8 mouse cellular contexts compared by ENCODE assay signal in genomic region chr3:31094531-31095178, GRCm38 (mm10). TPM values are rescaled to one million over a fixed set of nuclear protein-coding genes. Genes with fewer than 3 reads are reported as not detected.
DNase-seq lines count a peak whose midpoint lies in the region; ATAC-seq and TF ChIP-seq lines count a peak whose summit lies in the region.

TSS of gene Skil (plus strand) at chr3:31095058.

- intact Hi-C loops in left cerebral cortex, postnatal 10 days (cut with DNase I), result loop anchor here (5.0 kb wide), 1 partner anchor 37 kb away; no protein-coding TSS in a partner anchor

- H3K4me3 ChIP-seq in cortical plate, adult 2 months (ENCODE audit: insufficient read depth, low read length), result peak within 1 kb of the TSS; percentile 81

- peak; percentile 69 for ATAC-seq in activated CD4-positive, CD25-positive, alpha-beta regulatory T cell, adult 4 months
- peak; percentile 70 for ATAC-seq in inflammation-experienced regulatory T-cells, adult 6 months
- ATAC-seq in megakaryocyte-erythroid progenitor cell, adult 5-6 weeks (replicated peaks; ENCODE audit: low FRiP score, low TSS enrichment, poor library complexity, severe bottlenecking), result peak; percentile 83

- TF ChIP-seq CTCF in cortical plate, adult 2 months (IDR thresholded peaks at IDR 0.05; ENCODE audit: extremely low read depth, insufficient read depth, low read length), result no peak

- H3K27ac ChIP-seq in cortical plate, adult 2 months (ENCODE audit: insufficient read depth, low read length), result peak within 1 kb of the TSS; percentile 100

- peak; percentile 92 for DNase-seq in gastrocnemius, postnatal 10 days
- DNase-seq in left cerebral cortex, postnatal 10 days (ENCODE audit: extremely low spot score in 1 of 2, low spot score in 2 of 2), result peak; percentile 93 to 98
- DNase-seq in right cerebral cortex, postnatal 25 days, result peak; percentile 94
- peak; percentile 92 to 95 for DNase-seq in urinary bladder, postnatal 4 days (ENCODE audit: low spot score in 2 of 2)

- peaks cover 6% of the 10 kb centered on the region for H3K4me1 ChIP-seq in cortical plate, adult 2 months (ENCODE audit: control insufficient read depth, insufficient read depth, low read length)

- TF ChIP-seq POLR2A in cortical plate, adult 2 months (IDR thresholded peaks at IDR 0.05; ENCODE audit: extremely low read depth, insufficient read depth, low read length), result 0 out of 2 replicates have a peak, but pooled peaks have one; percentile 36

RNA-seq across cellular contexts. Expression of gene Skil, which starts in this region (rescaled TPM):
- 10 to 100 TPM; 54.4 to 60.6 TPM for polyA plus RNA-seq in activated CD4-positive, CD25-positive, alpha-beta regulatory T cell, adult 4 months (2017; shearing (Covaris generic))
- polyA plus RNA-seq in cortical plate, adult 2 months (2012; rRNA removed), result 23.5 and 24.2 TPM in 2 replicates
- 10 to 100 TPM; 17.6 to 19.3 TPM for total RNA-seq in gastrocnemius, postnatal 10 days (2021)
- polyA plus RNA-seq in inflammation-experienced regulatory T-cells, adult 6 months (2017; shearing (Covaris generic)), result 10 to 100 TPM; 29.8 to 63.7 (median 62.7) TPM
- 10 to 100 TPM; 64.4 to 66.2 TPM for total RNA-seq in left cerebral cortex, postnatal 10 days (2021)
- 5.3 and 6.1 TPM in 2 replicates for total RNA-seq in megakaryocyte-erythroid progenitor cell, adult 5-6 weeks (2014; fragmentation: Nextera tagmentation)
- total RNA-seq in megakaryocyte-erythroid progenitor cell, adult 5-6 weeks (2017), result 24.1 and 26.9 TPM in 2 replicates

Comparison
In these comparisons a context has a peak if more than half of its experiments do, and no peak if none do; other contexts are left out.
1. Peak in every context shown above with its lines: DNase-seq, ATAC-seq, H3K4me3 ChIP-seq and H3K27ac ChIP-seq.